Mouse (Mus musculus) naive thymus-derived CD4-positive, alpha-beta T cell, adult 2 months (primary cell): ENCODE measurements around the gene Gm12166.

Source experiments
- DNase-seq: peaks from one replicate; pipeline ENCODE4 v3.0.0-alpha.2; 2011; ENCODE audit warnings: low read depth

The Gm12166 gene

DNA sequence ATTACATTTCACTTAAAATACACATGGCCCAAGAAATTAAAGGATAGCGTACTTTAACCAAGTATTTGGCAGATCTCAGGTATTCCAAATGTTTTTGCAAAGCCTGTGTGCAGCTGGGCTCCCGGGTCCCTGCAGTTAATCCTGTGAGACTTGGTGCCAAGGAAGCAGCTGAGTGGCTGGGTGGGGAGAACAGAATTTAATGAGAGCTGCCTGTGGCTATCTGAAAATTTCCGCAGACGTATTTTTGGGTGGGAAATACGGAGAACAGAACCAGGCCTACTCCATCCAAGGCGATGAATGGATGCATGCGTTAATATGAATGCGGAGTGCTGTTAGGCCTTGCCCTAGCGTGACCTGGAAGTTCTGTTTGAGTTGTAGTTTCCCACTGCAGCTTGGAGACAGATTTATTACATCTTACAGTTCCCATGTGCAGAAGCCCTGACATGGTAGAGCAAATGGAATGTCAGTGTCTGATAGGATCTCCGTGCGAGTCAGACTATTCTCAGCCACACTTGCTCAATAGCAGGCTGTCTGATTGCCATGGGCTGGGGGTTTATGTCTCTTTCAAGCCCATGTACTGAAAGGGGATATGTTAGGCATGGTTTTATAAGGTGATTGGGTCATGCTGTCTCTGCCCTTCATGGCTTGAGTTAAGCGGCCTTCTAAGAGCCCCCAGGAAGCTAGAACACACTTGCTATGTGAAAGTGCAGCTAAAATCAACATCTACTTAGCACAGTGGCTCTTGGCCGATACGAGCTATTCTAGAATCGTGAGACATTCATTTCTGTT, 21.1 kb upstream of the Gm12166 start:
- DNase-seq, result no peak

DNA sequence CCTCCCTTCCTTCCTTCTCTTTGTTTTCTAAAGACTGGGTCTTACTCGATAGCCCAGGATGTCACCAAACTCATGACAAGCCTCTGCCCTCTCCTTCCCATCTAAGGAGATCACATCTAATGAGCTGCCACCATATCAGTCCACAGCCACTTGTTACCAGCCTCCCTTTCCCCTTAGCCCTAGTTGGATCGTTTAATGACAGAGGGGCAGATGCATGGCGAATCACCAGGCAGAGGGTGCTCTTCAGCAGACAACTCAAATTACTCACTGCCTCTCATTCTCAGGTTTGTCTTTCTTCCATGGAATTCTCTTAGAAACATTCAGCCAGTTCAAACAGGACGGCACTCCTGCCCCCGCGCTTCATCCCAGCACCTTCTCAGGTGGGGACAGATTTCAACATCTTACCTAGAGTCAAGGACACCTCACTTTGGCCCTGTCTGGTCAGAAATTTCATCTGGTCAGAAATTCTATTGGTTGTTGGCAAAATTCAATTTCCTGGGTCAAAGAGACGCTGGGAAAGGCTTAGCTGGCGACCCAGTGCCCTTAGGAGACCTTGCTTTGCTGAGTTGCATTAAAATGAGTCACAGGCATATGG, 20.4 kb upstream of the Gm12166 start:
- no peak for DNase-seq

DNA sequence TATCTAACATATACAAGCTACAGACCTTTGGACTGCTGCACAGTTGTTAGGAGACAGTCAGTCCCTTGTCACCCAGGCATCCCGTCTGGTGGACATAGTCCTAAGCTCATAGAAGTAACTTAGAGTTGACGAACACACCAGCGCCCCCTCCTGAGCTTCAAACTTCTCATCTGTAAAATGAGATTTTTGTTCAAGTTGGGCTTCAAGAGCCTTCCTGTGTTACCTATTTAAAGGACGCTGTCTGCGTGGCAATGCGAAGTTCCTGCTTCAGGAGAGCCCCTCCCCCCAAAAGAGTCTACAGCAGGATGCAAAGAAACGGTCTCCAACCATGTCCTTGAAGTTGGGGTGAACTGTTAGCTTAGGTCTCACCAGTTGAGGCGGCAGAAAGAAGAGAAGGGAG, 18.7 kb upstream of the Gm12166 start:
- DNase-seq, result peak; percentile 71

DNA sequence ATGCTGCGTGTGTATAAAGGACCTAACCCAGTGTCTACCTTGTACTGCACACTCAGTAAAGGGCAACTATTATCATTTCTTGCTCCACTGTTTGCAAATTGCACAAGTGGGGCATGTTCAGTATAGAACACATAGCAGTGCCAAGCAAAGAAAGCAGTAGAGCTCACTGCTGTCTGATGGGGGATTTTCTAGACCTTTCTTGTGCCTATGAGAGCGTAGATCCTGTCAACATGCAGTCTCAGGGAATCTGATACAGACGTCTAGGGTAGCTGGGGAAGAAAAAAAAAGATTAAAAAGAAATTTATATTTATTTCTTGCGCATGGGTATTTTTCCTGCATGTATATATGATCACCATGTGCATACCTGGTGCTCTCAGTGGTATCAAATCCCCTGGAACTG, 18.0 kb upstream of the Gm12166 start:
- no peak for DNase-seq

DNA sequence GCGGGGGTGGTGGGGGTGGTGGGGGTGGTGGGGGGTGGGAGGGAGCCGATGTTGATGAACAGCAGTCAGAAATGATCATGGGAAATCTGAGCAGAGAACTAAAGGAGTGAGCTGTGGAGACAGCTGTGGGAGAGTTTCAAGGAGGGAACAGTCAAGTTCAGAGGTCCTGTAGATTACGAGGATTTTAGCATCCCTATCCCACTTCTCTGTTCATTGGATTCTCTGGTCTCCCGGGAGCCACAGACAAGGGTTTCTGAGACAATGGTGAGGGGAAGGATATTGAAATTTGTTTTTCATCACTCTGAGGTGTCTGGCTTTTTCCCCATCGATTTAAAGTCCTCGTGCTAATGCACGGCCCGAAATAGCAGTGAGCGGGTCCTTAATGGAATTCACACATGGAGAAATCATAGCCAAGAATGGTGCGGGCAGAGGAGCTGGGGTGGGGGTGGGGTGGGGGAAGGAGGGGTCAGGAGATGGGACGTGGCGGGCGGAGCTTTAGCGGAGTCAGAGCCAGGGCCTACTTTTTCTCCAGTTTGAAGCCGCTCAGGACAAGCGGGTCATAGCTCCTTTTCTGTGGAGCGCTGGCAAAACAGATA, 17.4 kb upstream of the Gm12166 start:
- no peak for DNase-seq

DNA sequence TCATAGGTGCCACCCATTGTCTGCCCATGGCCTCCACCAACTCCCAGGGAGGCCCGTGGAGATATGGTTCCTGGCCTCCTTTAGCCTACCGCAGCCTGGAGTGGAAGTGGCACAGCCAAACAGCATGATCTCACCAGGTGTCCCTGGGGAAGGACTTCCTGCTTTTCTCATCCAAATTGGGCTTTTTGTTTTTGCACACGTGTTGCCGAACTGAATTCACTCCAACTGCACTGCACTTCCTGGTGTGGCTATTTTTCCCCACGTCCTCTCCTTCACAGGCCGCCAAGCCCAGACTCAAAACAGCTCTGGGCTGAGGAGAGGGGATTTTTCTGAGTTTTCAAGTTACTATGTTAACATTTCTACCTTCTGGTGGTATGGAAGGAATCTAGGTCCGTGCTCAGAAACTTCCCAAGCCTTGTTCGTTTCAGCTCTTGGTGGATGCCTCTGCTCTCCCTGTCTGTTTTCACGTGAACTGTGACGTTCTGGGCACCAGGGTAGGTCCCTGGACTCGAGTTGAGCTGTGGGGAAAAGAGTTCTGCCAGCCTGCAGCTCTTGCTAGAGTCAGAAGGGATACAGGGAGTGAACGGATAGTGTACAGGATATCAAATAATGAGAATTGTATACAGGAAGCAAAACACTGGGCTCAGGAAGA, 16.8 kb upstream of the Gm12166 start:
- DNase-seq, result no peak

DNA sequence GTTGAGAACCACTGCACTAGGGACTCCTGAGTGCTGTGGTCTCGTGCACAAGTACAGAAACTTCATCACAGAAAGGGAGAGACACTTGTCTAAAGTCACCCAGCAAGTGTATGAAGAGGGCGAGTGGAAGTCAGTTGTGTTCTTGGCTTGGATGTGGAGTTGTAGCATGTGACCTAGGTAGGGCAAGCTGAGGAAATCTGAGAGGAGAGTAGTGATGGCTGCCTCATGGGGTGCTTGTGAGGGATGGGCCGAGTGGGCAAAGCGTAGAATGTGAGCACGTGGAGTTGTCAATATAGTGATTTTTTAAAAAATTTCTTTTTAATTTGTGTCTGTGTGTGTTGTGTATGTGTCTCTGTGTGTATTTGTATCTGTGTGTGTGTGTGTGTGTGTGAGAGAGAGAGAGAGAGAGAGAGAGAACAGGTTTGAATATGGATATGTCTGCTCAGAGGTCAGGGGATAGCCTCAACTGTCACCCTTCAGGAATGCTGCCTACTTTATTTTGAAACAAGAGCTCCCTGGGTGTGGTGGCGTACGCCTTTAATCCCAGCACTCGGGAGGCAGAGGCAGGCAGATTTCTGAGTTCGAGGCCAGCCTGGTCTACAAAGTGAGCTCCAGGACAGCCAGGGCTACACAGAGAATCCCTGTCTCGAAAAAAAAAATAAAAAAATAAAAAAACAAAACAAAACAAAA, 15.4 kb upstream of the Gm12166 start:
- no peak for DNase-seq

DNA sequence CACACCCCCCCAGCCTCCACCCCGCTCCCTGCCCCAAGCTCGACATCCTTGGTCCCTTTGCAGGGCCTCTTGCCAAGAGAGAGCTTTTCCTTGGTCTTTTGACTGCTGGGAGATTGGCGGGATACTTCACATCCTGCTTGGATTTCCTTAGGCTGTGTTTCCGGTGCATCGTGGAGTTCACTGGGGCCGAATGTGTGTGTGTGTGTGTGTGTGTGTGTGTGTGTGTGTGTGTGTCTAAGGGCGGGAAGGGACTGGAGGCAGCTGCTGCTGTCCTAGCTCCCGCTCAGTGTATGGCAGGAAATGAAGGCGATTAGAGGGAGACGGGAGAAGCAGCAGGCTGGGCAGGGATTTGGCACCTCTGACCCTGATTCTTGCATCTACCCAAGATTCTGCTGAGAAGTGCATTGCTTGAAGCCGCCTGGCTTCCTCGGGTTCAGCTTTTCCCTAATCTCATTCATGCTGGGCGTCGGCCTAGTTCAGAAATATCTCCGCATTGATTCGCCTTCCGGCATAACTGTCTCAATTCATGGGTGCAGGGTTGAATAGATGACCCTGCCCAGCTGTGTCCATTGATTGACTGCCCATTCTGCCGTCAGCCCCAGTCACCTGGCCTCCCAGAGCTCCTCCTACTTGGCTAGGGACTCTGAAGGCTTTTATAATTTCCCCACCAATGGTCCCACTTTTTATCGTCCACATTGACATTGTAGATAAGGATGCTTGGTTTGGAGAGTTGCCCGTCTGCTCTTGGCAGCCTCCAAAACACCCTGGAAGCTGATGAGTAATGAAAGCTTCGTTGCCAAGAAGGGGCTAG, 13.3 kb upstream of the Gm12166 start:
- no peak for DNase-seq

DNA sequence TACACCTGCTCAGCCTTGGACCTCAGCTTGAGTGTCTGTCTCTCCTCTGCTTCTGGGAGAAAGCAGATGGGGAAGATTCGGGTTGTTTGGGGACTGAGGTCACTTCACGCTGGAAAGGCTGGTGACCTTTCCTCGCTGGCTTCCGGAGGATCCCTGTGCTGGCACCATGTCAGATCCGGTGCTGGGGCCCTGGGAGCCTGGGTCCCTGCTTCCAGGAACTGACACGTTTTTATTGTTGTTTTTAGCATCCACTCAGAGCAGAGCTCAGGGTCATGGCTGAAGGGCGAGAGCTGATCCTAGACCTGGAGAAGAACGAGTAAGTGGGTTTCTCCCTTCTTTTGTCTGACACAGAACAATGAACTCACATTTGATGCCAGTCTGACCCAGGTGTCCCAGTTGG, 12.6 kb upstream of the Gm12166 start:
- no peak for DNase-seq

DNA sequence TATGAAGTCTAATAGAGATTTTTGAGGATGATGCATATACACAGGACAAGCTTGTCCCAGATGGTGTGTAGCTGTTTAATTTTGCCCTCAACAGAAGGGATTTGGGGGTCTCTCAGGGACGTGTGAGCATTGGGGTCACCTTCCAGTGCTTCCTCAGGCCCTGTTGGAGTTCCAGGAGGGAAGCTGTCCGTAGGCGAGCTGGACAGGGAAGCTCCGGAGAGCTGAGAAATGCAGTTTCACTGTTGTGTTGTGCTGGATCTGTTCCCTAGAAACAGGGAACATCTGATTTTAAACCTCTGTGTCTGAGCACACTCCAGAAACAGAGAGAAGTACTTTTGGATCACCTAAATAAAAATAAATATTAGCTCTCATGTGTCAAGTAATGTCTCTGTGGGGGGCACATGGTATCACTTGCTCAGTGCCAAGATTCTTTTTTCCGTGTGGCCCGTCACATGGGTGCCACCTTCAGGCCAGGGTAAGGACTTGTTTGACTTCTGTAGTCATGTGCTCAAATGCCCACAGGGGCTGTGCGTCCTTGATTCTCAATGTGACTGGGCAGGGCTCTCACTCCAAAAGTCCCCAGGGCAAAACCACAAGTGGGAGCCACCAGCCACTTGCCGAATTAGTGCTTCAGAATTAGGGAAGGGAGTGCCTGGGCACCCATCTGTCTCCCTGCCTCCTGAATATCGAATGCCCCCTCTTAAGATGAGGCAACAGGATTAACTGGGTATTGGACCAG, 11.0 kb upstream of the Gm12166 start:
- DNase-seq, result no peak

DNA sequence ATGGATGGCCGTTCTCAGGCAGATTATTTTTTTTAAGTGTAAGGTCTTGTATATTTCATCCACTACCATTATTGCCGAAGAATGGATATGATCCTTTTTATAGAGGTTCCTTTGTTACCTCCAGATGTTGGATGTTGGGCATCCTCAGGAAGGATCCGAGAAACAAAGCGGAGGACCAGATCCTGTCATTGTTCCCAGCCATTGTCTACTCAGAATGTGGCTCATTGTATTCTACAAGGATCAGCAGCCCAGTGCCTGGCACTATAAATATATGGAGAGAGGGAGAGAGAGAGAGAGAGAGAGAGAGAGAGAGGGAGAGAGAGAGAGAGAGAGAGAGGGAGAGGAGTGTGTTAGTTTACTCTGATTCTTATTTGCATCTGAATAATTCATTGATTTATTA, 10.4 kb upstream of the Gm12166 start:
- no peak for DNase-seq

DNA sequence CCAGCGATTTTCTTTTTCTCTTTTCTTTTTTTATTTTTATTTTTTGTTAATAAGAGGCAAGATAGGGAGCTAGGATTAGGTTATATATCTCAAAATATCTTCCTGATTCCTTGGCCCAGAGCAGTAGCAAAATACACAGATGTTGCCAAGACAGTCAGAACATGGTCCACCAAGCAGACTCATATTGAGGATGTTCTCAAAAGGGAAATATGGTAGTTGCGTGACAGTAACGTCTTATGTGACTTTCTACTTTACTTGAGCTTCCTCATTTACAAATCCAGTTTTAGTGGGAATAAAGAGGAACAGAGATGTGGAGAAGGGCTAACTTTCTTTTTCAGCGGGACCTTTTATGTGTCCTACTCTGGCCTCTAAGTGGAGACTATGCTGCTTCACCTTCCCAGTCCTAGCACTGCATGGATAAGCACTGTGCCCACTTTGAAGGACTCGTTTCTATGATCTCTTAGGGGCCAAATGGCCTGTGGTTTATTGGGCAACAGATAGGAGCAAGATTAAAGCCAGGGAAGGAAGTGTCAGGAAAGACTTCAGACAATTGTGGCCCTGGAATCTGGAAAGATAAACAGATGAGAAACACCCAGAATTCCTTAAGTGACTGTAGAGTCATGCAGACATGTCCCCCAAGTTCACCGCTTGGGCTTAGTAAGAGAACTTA, 9.8 kb upstream of the Gm12166 start:
- no peak for DNase-seq

DNA sequence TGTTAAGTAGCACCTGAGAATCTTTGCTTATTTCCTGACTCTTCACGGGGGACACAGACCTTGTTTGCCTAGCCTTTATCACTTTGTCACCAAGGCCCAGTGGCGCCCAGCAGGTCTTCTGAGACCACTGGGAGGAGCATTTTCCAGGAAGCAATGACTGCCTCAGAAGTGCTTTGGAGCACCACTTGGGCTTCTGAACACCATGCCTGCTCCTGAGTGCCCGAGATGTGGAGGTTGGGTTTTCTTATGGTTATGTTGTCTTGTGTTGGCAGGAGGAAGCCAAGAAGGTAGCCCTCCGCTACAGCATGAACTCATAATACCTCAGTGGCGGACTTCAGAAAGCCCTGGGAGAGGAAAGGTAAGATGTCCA, 8.5 kb upstream of the Gm12166 start:
- DNase-seq, result no peak

DNA sequence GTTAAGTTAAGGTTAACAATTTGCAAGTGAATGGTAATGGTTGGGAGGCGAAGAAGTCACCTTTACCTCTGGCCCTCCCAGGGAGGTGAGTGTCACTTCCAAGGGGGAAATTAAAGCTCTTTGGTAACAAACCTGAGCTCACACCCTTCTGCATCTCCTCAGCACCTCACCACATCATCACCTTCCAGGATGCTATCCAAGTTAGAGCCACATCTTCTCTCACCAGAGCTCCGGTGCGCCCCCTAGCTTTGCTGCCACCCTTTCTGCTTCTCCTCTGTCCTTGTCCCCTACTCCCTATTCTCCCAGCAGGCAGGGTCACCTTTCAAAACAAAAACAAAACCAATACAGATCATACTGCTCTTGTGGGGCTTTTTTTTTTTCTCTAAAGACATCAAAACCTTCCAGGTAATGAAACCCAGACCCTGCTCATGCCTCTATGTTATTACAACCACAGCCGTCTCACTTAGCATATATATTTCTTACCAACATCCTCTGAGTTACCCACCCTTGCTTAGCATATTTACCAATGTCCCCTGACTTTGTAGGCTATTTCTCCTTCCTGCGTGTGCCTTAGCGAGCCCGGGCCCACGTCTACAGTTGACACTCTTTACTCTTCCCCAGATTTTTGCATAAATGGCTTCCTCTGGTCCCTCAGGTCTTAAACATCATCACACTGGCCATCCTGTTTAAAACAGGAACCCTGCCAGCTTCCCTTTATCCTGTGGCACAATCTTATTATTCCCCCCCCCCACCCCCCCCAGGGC, 7.9 kb upstream of the Gm12166 start:
- DNase-seq, result no peak

DNA sequence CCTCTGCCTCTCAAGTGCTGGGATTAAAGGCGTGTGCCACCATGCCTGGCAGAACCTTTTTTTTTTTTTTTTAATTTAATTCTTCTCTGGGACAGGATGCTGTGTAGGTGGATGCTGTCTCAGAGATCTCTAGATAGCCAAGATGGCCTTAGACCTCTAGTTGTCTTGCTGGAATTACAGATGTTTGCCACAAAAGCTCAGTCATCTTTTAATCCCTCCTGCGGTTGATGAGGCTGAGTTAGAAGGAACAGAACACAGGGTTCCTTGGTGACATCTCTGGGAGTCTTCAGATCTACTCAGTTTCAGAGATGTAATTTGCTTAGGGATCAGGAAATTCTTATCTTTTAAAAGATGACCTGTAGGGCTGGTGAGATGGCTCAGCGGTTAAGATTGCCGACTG, 6.8 kb upstream of the Gm12166 start:
- no peak for DNase-seq

DNA sequence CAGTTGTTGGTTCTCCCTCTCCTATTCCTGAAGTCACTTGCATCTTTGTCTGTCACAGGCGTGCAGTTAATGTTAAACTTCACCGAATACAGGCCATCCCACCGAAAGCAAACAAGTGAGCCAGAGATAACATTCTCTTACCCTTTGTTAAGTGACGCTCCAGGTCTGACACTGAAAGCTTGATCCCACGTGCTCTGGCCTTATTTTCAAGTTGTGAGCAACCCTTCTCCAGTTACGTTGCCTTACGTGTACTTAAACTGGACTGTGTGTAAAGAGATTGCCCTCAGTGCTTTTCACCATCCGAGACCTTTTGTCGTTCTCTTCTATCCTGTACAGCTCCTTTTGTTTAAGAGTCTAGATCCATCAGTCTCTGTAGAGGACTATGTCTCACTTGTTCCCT, 5.9 kb upstream of the Gm12166 start:
- DNase-seq, result no peak

DNA sequence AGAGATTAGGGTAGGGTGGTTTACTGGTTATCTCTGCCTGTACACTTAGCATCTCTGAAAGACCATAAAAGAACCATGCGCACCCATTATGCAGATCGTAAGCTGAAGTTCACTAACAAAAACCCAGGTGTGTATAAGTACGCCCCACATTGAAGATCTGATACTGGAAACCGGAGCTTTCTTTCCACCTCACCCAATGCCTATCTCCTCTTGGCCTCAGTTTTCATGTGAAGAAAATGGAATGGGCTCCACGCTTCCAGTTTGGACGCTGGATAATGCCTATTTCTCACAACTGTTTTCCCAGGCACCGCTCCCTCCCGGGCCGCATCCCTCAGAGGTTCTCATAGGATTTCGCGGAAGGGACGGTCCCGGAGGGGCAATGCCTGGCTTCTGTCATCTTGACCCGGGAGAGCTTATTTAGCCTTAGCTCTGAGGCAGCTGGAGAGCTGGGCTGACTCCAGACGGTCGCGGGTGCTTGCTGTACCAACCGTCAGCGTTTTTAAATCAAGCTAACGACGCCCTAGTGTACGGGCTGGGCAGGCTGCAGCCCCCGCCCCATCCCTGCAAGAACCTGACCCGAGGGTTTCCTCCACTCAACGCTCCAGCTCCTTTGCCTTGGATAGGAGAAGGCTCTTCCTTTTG, 4.8 kb upstream of the Gm12166 start:
- no peak for DNase-seq

DNA sequence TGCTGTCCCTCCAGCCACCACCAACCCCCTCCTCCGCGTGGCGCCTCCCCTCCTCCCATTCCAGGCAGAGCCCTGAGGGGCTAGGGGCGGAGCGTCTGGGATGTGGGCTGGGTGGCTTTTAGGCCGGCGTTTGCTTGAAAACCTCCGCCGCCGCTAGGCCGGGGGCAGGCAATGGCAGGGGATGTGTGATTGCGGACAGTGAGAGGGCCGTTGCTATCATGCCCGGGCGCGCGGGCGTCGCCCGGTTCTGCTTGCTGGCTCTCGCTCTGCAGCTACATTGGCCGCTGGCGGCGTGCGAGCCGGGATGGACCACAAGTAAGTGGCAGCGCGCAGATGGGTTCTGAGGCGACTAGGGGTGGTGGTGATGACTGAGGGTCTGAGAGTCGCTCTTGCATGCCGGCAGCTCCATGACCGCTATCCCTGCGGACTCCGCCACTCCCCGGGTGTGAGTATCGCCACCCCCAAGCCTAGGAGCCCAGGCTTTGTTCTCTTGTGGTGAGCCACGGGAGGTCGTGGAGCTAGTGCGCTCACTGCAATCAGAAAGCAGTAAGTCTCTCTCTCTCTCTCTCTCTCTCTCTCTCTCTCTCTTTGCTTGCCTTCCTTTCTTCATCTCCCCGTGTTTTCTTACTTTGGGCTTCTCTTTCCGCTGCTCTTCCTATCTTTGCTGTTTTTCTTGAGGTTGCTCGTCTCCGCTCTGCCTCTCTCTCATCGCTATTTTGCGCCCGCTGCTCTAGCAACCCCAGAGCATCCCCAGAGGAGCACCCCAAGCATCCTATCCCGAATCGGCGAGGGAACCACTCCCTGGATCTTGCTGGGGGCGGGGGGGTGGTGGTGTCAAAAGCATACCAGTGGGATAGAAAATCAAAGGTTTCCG, 4.0 kb upstream of the Gm12166 start, which contains the start of gene Adam19:
Gene Adam19 (plus strand): TSS at position 97 of the 874 bp plus-strand sequence.
- DNase-seq, result peak; percentile 55
